Mouse (Mus musculus) intestine, embryonic 14.5 days (tissue): ENCODE measurements around the gene Arhgap27. TPM values are rescaled to one million over a fixed set of nuclear protein-coding genes. Genes with fewer than 3 reads are reported as not detected.

ENCODE experiments used
- ATAC-seq: fragments of 200-750 bp; cut with Nextera tagmentation; replicated peaks from 2 replicates; pipeline ENCODE4 v1.8.0; 2017; ENCODE audit warnings: low read depth, moderate number of reproducible peaks, moderate TSS enrichment, moderate library complexity; ENCODE audit not compliant: low FRiP score, low TSS enrichment
- DNase-seq: peaks from one replicate; pipeline ENCODE4 v3.0.0-alpha.2; 2018; ENCODE audit warnings: low spot score
- H3K27ac ChIP-seq: fragments of 300-500 bp; sonication (generic); 2 replicates; pipeline ENCODE4 v1.5.1; 2014; ENCODE audit warnings: low read depth, mild to moderate bottlenecking, control low read depth
- H3K27me3 ChIP-seq: fragments of 300-500 bp; sonication (generic); replicated peaks from 2 replicates; pipeline ENCODE4 v1.6.1; 2014; ENCODE audit warnings: low read length, control low read depth; ENCODE audit not compliant: control insufficient read depth, insufficient read depth
- H3K36me3 ChIP-seq: fragments of 300-500 bp; sonication (generic); 2 replicates; pipeline ENCODE4 v1.6.1; 2014; ENCODE audit warnings: low read length, control low read depth; ENCODE audit not compliant: control insufficient read depth, insufficient read depth
- H3K4me1 ChIP-seq: fragments of 300-500 bp; sonication (generic); replicated peaks from 2 replicates; pipeline ENCODE4 v1.6.1; 2014; ENCODE audit warnings: low read length, control low read depth, mixed read lengths; ENCODE audit not compliant: control insufficient read depth, insufficient read depth
- H3K4me2 ChIP-seq: fragments of 300-500 bp; sonication (generic); 2 replicates; pipeline ENCODE4 v1.6.1; 2014; ENCODE audit warnings: low read length
- H3K4me3 ChIP-seq: fragments of 300-500 bp; sonication (generic); 2 replicates; pipeline ENCODE4 v1.5.1; 2014; ENCODE audit warnings: low read depth, low read length, control low read depth, mixed read lengths
- H3K9ac ChIP-seq: fragments of 300-500 bp; sonication (generic); 2 replicates; pipeline ENCODE4 v1.6.1; 2014; ENCODE audit warnings: mild to moderate bottlenecking, low read length
- H3K9me3 ChIP-seq: fragments of 300-500 bp; sonication (generic); 2 replicates; pipeline ENCODE4 v1.6.1; 2016; ENCODE audit warnings: low read length, control low read depth; ENCODE audit not compliant: control insufficient read depth
- WGBS: fragments of 180-500 bp; shearing (Covaris S2); extraction: QIAGEN DNeasy Blood & Tissue Kit; methylation state at CpG from one replicate; pipeline ENCODE4 v1.1.7; 2014; 5-methylcytosine and 5-hydroxymethylcytosine counted together
- polyA plus RNA-seq: library from polyadenylated mRNA; unstranded; fragments of >200 nt; fragmentation: Nextera tagmentation; extraction: Ambion mirVana; gene quantifications from 2 replicates; pipeline ENCODE4 v1.2.1, GENCODE M21; 2014

The Arhgap27 gene
- polyA plus RNA-seq, 1 experiment from 2014 or later = 24.8 TPM

DNA sequence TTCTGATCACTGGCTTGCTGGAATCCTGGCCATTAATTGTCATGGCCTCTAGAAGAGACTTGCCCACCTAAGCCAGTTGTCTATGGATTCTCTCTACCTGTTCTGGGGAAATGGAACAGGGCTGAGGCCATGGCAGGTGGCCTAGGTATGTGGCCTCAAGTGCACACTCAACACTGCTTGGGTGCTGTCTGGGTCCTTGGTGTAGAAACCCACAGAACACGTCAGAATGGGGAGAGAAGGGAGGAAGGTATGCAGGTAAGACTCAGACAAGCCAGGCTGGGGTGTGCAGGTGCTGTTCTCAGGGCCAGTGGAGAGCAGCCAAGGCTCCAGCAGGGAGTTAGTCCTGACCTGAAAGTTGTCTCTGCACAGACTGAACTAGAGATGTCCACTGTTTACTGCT, 45.5 kb downstream of the Arhgap27 start:
- Histone ChIP-seq H3K4me2 (no peak overlapping the region), H3K9me3 (no peaks in the 10 kb centered on the region), H3K27ac (no peak overlapping the region), H3K36me3 (no peaks in the 10 kb centered on the region), H3K4me3 (no peak overlapping the region), H3K9ac (no peak overlapping the region), H3K4me1 (no peaks in the 10 kb centered on the region; the same call in 1 of the 2 replicates), H3K27me3 (no peaks in the 10 kb centered on the region)
- 53% methylated on average over 1 of the region's 1 CpGs for WGBS
- ATAC-seq = no peak
- DNase-seq = no peak

DNA sequence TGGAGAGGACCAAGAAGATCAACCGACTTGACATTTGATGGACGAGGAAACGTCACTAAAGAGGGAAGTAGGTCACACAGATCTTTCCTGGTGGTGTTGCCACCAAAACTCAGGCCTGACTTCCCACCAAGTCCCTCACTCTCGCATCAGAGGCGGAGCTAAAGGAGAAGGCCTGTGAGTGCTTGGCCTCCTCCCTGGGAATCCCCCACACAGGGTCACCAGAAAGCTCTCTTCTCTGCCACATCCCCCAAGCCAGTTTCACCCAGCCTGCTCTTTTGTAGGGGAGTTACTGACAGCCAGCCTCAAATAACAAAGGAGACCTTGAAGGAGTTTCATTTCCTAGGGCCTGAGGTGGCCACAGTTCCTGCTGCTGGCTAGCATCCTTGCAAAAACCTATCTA, 48.1 kb downstream of the Arhgap27 start:
- DNase-seq (no peak), ATAC-seq (no peak)
- Histone ChIP-seq H3K36me3 (no peaks in the 10 kb centered on the region), H3K27ac (no peak overlapping the region), H3K27me3 (no peaks in the 10 kb centered on the region), H3K9ac (no peak overlapping the region), H3K4me3 (no peak overlapping the region), H3K4me2 (no peak overlapping the region), H3K9me3 (no peaks in the 10 kb centered on the region), H3K4me1 (peaks cover 5% of the 10 kb centered on the region; the same call in 1 of the 2 replicates)
- WGBS = 80% methylated on average over 5 of the region's 5 CpGs

DNA sequence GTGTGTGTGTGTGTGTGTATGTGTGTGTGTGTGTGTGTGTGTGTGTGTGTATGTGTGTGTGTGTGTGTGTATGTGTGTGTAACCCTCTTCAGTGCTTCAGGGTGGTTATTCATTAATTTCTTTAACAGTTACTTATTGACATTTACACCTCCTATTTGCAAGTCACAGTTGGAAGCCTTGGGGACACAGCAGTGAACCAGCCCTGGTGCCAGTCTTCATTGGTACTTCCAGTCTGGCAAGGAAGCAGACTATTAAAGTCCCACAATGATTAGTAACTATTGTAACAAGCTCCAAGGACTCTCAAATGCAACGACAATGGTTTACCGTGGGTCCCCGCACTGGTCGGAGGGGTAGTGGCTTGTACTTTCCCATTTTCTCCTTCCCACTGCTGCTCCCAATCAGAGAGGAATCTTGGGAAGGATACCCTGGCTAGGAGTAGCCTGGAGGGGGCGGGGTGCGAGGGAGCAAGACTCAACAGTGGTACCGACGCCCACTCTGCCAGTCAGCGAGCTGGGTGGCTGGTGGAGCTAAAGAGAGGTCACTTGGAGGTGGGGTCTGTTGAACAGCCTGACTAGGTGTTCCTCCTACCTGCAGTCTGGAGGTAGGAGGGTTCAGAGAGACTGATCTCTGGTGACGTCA, 48.6 kb downstream of the Arhgap27 start:
- DNase-seq (no peak), ATAC-seq (no peak)
- Histone ChIP-seq H3K27me3 (no peaks in the 10 kb centered on the region), H3K27ac (no peak overlapping the region), H3K4me3 (no peak overlapping the region), H3K36me3 (no peaks in the 10 kb centered on the region), H3K4me2 (no peak overlapping the region), H3K9ac (no peak overlapping the region), H3K9me3 (no peaks in the 10 kb centered on the region), H3K4me1 (peaks cover 5% of the 10 kb centered on the region; the same call in 1 of the 2 replicates)
- WGBS = 63% methylated on average over 10 of the region's 10 CpGs

DNA sequence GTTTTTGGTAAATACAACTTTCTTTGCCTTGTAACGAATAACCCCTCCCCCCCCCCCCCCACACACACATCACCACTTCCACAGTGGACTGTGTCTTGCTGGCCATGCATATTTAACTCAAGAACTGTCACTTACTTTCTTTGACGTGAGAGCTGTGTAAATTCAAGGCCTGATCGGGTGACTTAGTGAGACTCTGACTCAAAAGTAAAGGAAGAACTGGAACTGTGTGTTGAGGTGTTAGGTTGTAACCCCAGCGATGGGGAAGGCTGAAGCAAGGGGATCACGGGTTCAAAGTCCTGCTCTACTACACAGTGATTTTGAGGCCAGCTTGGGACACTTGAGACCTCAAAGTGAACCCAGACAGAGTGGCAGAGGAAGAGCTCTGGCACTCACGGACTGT, 50.0 kb downstream of the Arhgap27 start:
- H3K4me1 ChIP-seq = peaks cover 5% of the 10 kb centered on the region; the same call in 1 of the 2 replicates
- no peaks in the 10 kb centered on the region for H3K27me3 ChIP-seq
- H3K36me3 ChIP-seq = no peaks in the 10 kb centered on the region
- no peak overlapping the region for H3K9ac ChIP-seq
- H3K4me3 ChIP-seq = no peak overlapping the region
- no peak overlapping the region for H3K4me2 ChIP-seq
- no peak overlapping the region for H3K27ac ChIP-seq
- no peaks in the 10 kb centered on the region for H3K9me3 ChIP-seq
- no peak for DNase-seq
- WGBS = 80% methylated on average over 6 of the region's 6 CpGs
- ATAC-seq = no peak

DNA sequence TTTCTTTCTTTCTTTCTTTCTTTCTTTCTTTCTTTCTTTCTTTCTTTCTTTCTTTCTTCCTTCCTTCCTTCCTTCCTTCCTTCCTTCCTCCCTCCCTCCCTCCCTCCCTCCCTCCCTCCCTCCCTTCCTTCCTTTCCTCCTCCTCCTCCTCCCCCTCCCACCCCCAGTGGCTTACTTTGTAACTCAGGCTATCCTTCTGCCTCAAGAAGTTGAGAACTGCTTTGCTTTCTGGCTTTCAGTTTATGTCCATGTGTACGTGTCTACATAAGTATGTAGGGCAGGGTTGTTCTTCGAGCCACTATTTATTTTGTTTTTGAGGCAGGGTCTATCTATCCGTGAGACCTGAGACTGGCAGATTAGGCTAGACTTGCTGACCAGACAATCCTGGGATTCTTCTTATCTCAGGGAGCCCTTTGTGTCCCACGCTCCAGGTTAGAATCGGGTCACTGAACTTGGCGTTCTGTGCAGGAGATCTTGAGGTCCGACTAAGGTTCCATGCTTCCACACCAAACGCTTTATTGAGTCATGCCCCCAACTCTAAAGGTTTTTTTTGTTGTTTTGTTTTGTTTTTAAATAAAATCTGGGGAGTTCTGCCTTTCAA, 50.7 kb downstream of the Arhgap27 start:
- H3K9ac ChIP-seq = no peak overlapping the region
- H3K36me3 ChIP-seq = no peaks in the 10 kb centered on the region
- no peaks in the 10 kb centered on the region for H3K27me3 ChIP-seq
- no peak for DNase-seq
- no peak for ATAC-seq
- peaks cover 5% of the 10 kb centered on the region; the same call in 1 of the 2 replicates for H3K4me1 ChIP-seq
- 59% methylated on average over 8 of the region's 8 CpGs for WGBS
- H3K4me3 ChIP-seq = no peak overlapping the region
- H3K4me2 ChIP-seq = no peak overlapping the region
- no peaks in the 10 kb centered on the region for H3K9me3 ChIP-seq
- H3K27ac ChIP-seq = no peak overlapping the region

DNA sequence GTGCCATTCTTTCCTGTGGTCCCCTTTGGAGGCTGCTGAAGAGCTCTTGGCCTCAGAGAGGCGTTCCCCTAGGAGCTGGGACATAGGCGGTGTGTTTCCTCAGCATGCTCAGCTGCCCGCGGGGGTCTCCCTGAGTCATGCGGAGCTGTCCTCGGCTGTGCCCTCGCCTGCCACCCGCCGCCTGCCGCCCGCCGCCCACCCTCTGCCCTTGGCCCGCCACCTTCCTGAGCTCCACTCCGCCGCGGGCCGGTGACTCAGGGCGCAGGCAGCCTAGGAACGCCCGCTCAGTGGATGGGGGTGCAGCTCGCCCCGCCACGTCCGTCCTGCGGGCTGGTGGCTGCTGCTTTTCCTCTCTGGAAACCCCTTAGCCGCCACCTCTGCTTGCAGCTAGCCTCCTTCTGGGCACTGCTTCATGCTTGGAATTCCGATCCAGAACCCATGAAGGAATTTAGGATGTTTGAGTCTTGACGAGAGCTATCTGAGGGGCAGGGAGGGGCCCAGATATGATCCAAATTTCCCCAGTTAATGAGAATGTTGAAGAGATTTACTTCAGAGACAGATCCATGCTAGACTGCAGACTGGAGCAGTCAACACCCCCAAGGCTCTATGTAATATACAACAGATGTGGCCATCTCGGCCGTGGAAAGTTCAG, 51.4 kb downstream of the Arhgap27 start:
- peak overlapping the region; percentile 23; the same call in 1 of the 2 replicates for H3K4me3 ChIP-seq
- peak overlapping the region; percentile 70 for H3K4me2 ChIP-seq
- DNase-seq (peak; percentile 81), ATAC-seq (no peak)
- H3K27me3 ChIP-seq = no peaks in the 10 kb centered on the region
- WGBS = 2% methylated on average over 29 of the region's 30 CpGs
- no peaks in the 10 kb centered on the region for H3K9me3 ChIP-seq
- H3K9ac ChIP-seq = peak overlapping the region; percentile 6
- peaks cover 5% of the 10 kb centered on the region; the same call in 1 of the 2 replicates for H3K4me1 ChIP-seq
- no peak overlapping the region; the same call in none of the 2 replicates for H3K27ac ChIP-seq
- no peaks in the 10 kb centered on the region for H3K36me3 ChIP-seq

DNA sequence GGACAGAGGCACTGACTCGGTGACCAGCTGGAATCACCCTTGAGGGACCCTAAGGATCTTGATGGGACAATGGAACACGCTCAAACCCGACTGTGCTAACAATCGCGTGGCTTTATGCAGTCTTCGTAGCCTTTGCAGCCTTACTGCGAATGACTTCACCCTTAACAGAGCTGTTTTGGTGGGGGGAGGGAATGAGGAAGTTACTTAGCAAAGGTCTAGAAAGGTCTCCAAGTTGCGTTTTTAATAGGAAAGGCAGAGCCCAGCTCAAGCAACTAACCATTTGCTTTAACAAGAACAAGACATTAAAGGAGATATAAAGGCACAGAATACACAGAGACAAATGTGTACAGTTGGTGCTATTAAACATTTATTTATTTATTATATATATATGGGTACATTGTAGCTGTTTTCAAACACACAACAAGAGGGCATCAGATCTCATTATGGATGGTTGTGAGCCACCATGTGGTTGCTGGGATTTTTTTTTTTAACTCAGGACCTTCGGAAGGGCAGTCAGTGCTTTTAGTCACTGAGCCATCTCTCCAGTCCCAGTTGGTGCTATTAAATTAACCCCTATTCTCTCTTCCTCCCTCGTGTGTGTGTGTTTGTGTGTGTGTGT, 53.4 kb downstream of the Arhgap27 start:
- ATAC-seq = no peak
- H3K36me3 ChIP-seq = no peaks in the 10 kb centered on the region
- H3K4me1 ChIP-seq = peaks cover 5% of the 10 kb centered on the region; the same call in 1 of the 2 replicates
- no peak overlapping the region for H3K4me3 ChIP-seq
- no peaks in the 10 kb centered on the region for H3K27me3 ChIP-seq
- H3K9ac ChIP-seq = no peak overlapping the region
- WGBS = 70% methylated on average over 10 of the region's 10 CpGs
- DNase-seq = no peak
- H3K9me3 ChIP-seq = no peaks in the 10 kb centered on the region
- no peak overlapping the region for H3K27ac ChIP-seq
- H3K4me2 ChIP-seq = no peak overlapping the region

DNA sequence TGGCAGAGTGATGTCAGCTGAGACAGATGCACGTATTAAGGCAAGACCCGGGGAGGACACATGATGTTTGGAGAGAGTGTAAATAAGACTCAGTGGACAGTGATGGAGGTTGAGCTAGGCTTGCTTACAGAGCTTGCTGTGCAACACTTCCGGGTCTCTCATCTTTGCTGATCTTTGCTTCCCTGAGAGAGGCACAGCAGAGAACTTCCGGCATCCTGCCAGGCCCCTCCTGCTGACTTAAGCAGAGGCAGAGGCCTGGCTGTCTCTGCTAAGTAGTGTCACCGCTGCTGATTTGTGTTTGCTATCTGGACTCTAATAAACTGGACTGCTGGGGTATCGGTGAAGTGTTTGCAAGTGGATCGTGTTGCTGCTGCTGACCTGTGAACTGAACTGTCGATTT, 55.6 kb downstream of the Arhgap27 start:
- no peak overlapping the region for H3K9ac ChIP-seq
- H3K27ac ChIP-seq = no peak overlapping the region
- ATAC-seq = no peak
- H3K36me3 ChIP-seq = no peaks in the 10 kb centered on the region
- WGBS = 42% methylated on average over 8 of the region's 8 CpGs
- H3K9me3 ChIP-seq = no peaks in the 10 kb centered on the region
- H3K27me3 ChIP-seq = no peaks in the 10 kb centered on the region
- no peak overlapping the region for H3K4me3 ChIP-seq
- no peak overlapping the region for H3K4me2 ChIP-seq
- H3K4me1 ChIP-seq = 0 out of 2 replicates have a peak, but pooled peaks cover 5% of the 10 kb centered on the region
- no peak for DNase-seq
